Mouse (Mus musculus): ENCODE measurements at regions not wholly inside any gene's neighbourhood (a gene's known extent, or its start where the extent isn't known, plus 50 kb on each side); places are given as distances from the start of the nearest gene placed in this dataset.

- TF ChIP-seq CTCF (IDR thresholded peaks at IDR 0.05; ENCODE audit: low read depth) (no peak), EP300 (optimal IDR thresholded peaks at IDR 0.05) (no peak)
- H3K4me2 ChIP-seq (replicated peaks; ENCODE audit: low read depth): no peak overlapping the region
Measured at GRCm38 (mm10) chr6:51127851-51128250, 304.6 kb upstream of the Nfe2l3 start.

GRCm38 (mm10) chr6:51129096-51129495, 303.4 kb upstream of the Nfe2l3 start:
- Histone ChIP-seq H3K9me3 (ENCODE audit: control insufficient read depth, low read length) (no peaks in the 10 kb centered on the region), H3K36me3 (ENCODE audit: control insufficient read depth, insufficient read depth, low read length) (no peaks in the 10 kb centered on the region), H3K4me3 (ENCODE audit: low read depth, low read length) (no peak overlapping the region), H3K9ac (ENCODE audit: low read length) (no peak overlapping the region), H3K4me1 (replicated peaks; ENCODE audit: control insufficient read depth, insufficient read depth) (no peaks in the 10 kb centered on the region), H3K27me3 (ENCODE audit: control insufficient read depth, insufficient read depth, low read length) (no peaks in the 10 kb centered on the region), H3K27ac (replicated peaks) (no peak overlapping the region), H3K4me2 (replicated peaks; ENCODE audit: low read depth) (no peak overlapping the region; the same call in 1 of the 2 replicates)
- WGBS: 78% methylated on average over 13 of the region's 13 CpGs
- TF ChIP-seq EP300 (optimal IDR thresholded peaks at IDR 0.05) (no peak), CTCF (IDR thresholded peaks at IDR 0.05; ENCODE audit: low read depth) (no peak)
- no peak for DNase-seq (ENCODE audit: low spot score)
- no peak for ATAC-seq (ENCODE audit: low FRiP score, low TSS enrichment)

More at GRCm38 (mm10) chr6:51127851-51128250, 304.6 kb upstream of the Nfe2l3 start:
- DNase-seq (ENCODE audit: low spot score) (no peak), ATAC-seq (ENCODE audit: low FRiP score, low TSS enrichment) (no peak)
- H3K27me3 ChIP-seq (ENCODE audit: control insufficient read depth, insufficient read depth, low read length): no peaks in the 10 kb centered on the region
- no peaks in the 10 kb centered on the region for H3K4me1 ChIP-seq (replicated peaks; ENCODE audit: control insufficient read depth, insufficient read depth)
- no peaks in the 10 kb centered on the region for H3K36me3 ChIP-seq (ENCODE audit: control insufficient read depth, insufficient read depth, low read length)
- no peaks in the 10 kb centered on the region for H3K9me3 ChIP-seq (ENCODE audit: control insufficient read depth, low read length)
- WGBS: 76% methylated on average over 6 of the region's 6 CpGs
- no peak overlapping the region for H3K27ac ChIP-seq (replicated peaks)
- no peak overlapping the region for H3K9ac ChIP-seq (ENCODE audit: low read length)
- no peak overlapping the region for H3K4me3 ChIP-seq (ENCODE audit: low read depth, low read length)

GRCm38 (mm10) chr6:51129591-51129990, 302.9 kb upstream of the Nfe2l3 start:
- ATAC-seq (ENCODE audit: low FRiP score, low TSS enrichment): no peak
- no peaks in the 10 kb centered on the region for H3K36me3 ChIP-seq (ENCODE audit: control insufficient read depth, insufficient read depth, low read length)
- H3K27ac ChIP-seq (replicated peaks): no peak overlapping the region
- no peak for DNase-seq (ENCODE audit: low spot score)
- 67% methylated on average over 14 of the region's 14 CpGs for WGBS
- H3K27me3 ChIP-seq (ENCODE audit: control insufficient read depth, insufficient read depth, low read length): no peaks in the 10 kb centered on the region
- no peak overlapping the region for H3K4me3 ChIP-seq (ENCODE audit: low read depth, low read length)
- peak overlapping the region; percentile 2; the same call in 1 of the 2 replicates for H3K4me2 ChIP-seq (replicated peaks; ENCODE audit: low read depth)
- TF ChIP-seq CTCF (IDR thresholded peaks at IDR 0.05; ENCODE audit: low read depth): no peak
- no peak for TF ChIP-seq EP300 (optimal IDR thresholded peaks at IDR 0.05)
- H3K9me3 ChIP-seq (ENCODE audit: control insufficient read depth, low read length): no peaks in the 10 kb centered on the region
- no peaks in the 10 kb centered on the region for H3K4me1 ChIP-seq (replicated peaks; ENCODE audit: control insufficient read depth, insufficient read depth)
- no peak overlapping the region for H3K9ac ChIP-seq (ENCODE audit: low read length)

GRCm38 (mm10) chr6:51144762-51145161, 287.7 kb upstream of the Nfe2l3 start:
- Histone ChIP-seq H3K9me3 (ENCODE audit: control insufficient read depth, low read length) (no peaks in the 10 kb centered on the region), H3K4me1 (replicated peaks; ENCODE audit: control insufficient read depth, insufficient read depth) (no peaks in the 10 kb centered on the region), H3K36me3 (ENCODE audit: control insufficient read depth, insufficient read depth, low read length) (no peaks in the 10 kb centered on the region), H3K4me3 (ENCODE audit: low read depth, low read length) (no peak overlapping the region), H3K4me2 (replicated peaks; ENCODE audit: low read depth) (no peak overlapping the region), H3K27me3 (ENCODE audit: control insufficient read depth, insufficient read depth, low read length) (no peaks in the 10 kb centered on the region), H3K9ac (ENCODE audit: low read length) (no peak overlapping the region), H3K27ac (replicated peaks) (no peak overlapping the region)
- TF ChIP-seq CTCF (IDR thresholded peaks at IDR 0.05; ENCODE audit: low read depth) (no peak), EP300 (optimal IDR thresholded peaks at IDR 0.05) (no peak)
- WGBS: 38% methylated on average over 11 of the region's 11 CpGs
- DNase-seq (ENCODE audit: low spot score) (no peak), ATAC-seq (ENCODE audit: low FRiP score, low TSS enrichment) (no peak)

- DNase-seq (ENCODE audit: low spot score) (no peak), ATAC-seq (ENCODE audit: low FRiP score, low TSS enrichment) (no peak)
- TF ChIP-seq CTCF (IDR thresholded peaks at IDR 0.05; ENCODE audit: low read depth) (no peak), EP300 (optimal IDR thresholded peaks at IDR 0.05) (no peak)
- no peak overlapping the region for H3K27ac ChIP-seq (replicated peaks)
- H3K36me3 ChIP-seq (ENCODE audit: control insufficient read depth, insufficient read depth, low read length): no peaks in the 10 kb centered on the region
- H3K4me2 ChIP-seq (replicated peaks; ENCODE audit: low read depth): no peak overlapping the region
- H3K9ac ChIP-seq (ENCODE audit: low read length): no peak overlapping the region
- no peaks in the 10 kb centered on the region for H3K9me3 ChIP-seq (ENCODE audit: control insufficient read depth, low read length)
- no peaks in the 10 kb centered on the region for H3K4me1 ChIP-seq (replicated peaks; ENCODE audit: control insufficient read depth, insufficient read depth)
- H3K4me3 ChIP-seq (ENCODE audit: low read depth, low read length): no peak overlapping the region
- WGBS: 49% methylated on average over 4 of the region's 4 CpGs
- no peaks in the 10 kb centered on the region for H3K27me3 ChIP-seq (ENCODE audit: control insufficient read depth, insufficient read depth, low read length)
Measured at GRCm38 (mm10) chr6:51145863-51146262, 286.6 kb upstream of the Nfe2l3 start.

GRCm38 (mm10) chr6:51148821-51149220, 283.6 kb upstream of the Nfe2l3 start:
- no peak overlapping the region for H3K27ac ChIP-seq (replicated peaks)
- H3K36me3 ChIP-seq (ENCODE audit: control insufficient read depth, insufficient read depth, low read length): no peaks in the 10 kb centered on the region
- TF ChIP-seq CTCF (IDR thresholded peaks at IDR 0.05; ENCODE audit: low read depth) (no peak), EP300 (optimal IDR thresholded peaks at IDR 0.05) (no peak)
- no peaks in the 10 kb centered on the region for H3K4me1 ChIP-seq (replicated peaks; ENCODE audit: control insufficient read depth, insufficient read depth)
- ATAC-seq (ENCODE audit: low FRiP score, low TSS enrichment): no peak
- no peak overlapping the region for H3K4me2 ChIP-seq (replicated peaks; ENCODE audit: low read depth)
- no peak overlapping the region for H3K9ac ChIP-seq (ENCODE audit: low read length)
- H3K27me3 ChIP-seq (ENCODE audit: control insufficient read depth, insufficient read depth, low read length): no peaks in the 10 kb centered on the region
- H3K4me3 ChIP-seq (ENCODE audit: low read depth, low read length): no peak overlapping the region
- DNase-seq (ENCODE audit: low spot score): no peak
- no peaks in the 10 kb centered on the region for H3K9me3 ChIP-seq (ENCODE audit: control insufficient read depth, low read length)
- 87% methylated on average over 9 of the region's 9 CpGs for WGBS

Measured in stomach, postnatal 0 days (tissue).